Mouse (Mus musculus): Measurements from ENCODE around the gene Pmm2.

Gene Pmm2

DNA sequence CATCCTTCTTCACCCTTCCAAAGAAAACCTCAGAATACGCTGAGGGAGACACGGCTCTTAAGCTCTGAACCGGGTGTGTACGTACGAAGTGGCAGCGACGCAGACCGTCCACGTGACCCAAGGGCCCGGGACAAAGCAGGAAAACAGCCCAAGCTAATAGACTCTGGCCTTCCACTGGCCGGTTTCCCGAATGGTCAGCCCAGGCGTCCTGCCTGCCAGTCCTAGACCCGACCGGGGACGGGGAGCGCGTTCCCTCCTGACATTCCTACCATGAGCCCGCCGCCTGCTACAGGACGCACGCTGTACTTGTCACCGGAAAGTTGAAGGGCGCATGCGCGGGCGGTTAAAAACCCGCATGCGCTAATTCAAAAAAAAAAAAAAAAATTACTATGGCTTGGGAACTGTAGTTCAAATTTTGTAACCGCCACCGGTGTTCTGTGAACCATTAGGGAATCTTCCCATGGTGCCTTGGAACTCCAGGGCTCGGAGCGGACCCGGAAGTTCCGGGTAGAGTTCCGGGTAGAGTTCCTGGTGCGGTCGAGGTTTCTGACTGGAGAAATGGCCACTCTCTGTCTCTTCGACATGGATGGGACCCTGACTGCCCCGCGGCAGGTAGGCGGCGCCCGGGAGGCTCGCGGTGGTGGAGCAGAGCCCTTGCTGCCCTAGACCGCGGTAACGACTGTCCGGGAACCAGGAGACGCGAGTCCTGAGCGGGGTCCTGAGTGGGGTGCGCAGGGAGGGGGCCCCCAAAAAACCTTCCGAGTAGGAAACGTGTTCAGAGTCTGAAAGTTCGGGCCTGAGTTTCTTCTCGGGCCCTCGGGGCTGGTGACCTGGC, at the start of gene Pmm2, which contains the start of gene Tmem186:
Pmm2 (plus strand) TSS at position 458 of the 835 bp plus-strand sequence.
Tmem186 (minus strand) TSS at position 496 of the 835 bp plus-strand sequence.
- peak; percentile 91 for DNase-seq (ENCODE audit: low read depth)

GRCm38 (mm10) chr16:8595411-8595810, 42.1 kb upstream of the Pmm2 start:
- no peak for DNase-seq (ENCODE audit: low read depth)

DNA sequence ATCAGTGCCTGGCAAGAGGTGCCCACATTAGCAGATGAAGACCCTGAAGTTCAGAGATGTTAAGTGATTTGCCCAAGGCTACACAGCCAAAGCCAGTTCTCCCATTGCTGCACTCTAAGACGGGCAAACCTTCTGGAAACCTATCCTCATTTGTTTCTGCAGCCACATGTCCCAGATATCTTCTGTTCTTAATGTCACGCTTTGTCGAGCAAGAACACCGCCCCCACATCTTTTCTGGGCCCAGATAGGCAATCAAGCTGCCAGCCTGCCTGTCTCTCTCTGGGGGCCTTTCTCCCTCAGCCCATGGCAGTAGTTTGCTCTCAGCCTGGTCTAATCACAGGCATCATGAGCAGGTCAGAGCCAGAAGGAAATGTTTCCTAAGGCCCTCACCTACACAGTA, 41.1 kb upstream of the Pmm2 start:
- DNase-seq (ENCODE audit: low read depth), result no peak

GRCm38 (mm10) chr16:8597516-8597915, 40.0 kb upstream of the Pmm2 start:
- DNase-seq (ENCODE audit: low read depth), result no peak

GRCm38 (mm10) chr16:8603789-8604188, 33.7 kb upstream of the Pmm2 start:
- DNase-seq (ENCODE audit: low read depth), result no peak

DNA sequence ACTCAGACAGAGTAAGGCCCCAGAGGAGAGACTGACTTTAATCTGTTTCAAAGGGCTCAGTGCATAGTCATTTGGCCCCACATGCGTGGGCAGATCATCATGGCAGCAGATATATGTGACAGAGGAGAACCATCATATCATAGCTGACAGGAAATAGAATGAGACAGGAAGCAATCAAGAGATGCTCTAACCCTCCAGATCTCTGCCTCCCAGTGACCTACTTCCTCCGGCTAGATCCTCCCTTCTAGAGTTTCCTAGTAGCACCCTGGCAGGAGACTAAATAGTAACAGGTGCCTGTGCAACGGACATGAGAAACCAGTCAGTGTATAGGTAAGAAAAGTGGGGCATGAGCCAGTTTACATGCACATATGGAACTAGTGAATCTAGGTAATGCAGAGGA, 27.1 kb upstream of the Pmm2 start:
- no peak for DNase-seq (ENCODE audit: low read depth)

DNA sequence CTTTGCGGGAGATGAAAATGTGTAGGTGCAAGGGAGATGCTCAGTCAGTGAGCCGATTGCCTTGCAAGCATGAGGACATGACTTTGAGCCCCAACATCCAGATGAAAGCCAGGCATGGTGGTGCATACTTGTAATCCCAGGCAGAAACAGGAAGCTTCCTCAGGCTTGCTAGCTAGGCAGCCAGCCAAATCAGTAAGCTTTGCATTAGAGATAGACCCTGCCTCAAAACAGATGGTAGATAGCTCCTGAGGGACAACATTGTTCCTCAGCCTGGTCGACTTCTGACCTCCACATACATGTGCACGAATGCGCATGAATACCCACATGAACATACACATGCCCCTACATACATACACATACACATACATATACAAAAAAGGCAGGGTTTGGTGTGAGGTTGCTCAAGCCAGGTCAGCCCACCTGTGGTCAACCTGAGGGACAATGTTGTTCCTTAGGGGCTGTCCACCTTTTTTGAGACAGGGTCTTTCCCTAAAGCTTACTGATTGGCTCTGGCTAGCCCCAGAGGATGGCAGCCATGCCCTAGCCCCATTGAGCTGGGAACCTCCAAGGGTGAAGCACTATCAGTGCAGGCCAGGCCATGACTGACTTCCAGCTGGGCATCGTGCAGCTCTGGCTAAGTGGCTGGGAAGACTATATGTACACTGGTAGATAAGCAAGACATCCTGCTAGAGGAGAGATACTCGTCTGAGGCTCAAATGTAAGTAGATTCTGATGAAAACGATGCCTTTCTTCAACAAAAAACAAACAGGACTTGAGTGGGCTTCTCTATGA, 25.1 kb upstream of the Pmm2 start:
- no peak for DNase-seq (ENCODE audit: low read depth)

DNA sequence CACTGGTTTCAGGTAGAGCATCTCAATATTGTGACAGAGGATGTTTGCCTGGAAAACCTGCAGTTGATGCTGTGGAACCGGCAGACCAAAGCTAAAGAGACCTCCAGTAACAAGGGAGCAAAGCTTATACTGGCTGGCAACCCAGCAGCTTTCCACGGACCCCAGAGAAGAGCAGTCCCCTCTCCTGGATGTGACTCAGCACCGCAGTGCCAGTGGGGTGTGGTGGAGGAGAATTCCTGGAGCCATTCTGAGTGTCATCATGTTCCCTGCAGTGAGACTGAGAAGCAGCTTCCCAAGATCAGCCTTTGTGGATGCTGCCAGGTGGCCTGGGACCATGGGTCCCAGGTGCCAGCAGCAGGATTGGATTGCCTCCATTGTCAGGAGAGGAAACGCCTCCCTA, 24.4 kb upstream of the Pmm2 start:
- no peak for DNase-seq (ENCODE audit: low read depth)

DNA sequence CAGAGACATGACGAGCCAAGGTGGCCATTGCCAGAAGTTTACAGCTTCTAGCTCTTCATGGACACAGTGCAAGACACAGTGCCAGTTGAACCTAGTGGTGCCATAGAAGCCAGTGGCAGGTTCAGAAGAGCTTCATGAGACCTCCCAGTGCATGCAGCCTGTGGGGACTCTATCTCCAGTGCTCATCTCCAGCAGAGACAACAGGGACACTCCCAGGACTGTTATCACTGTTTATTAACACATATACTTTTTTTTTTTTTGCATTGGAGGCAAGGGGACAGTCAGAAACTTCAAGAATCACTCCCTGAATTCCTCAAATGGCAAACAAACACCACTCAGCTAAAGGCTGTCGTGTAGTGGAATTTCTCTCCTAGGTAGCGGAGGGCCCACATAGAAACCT, 24.0 kb upstream of the Pmm2 start:
- DNase-seq (ENCODE audit: low read depth), result no peak

- DNase-seq (ENCODE audit: low read depth), result no peak
These were observed 17.7 kb upstream of the Pmm2 start for GRCm38 (mm10) chr16:8619659-8620314.

DNA sequence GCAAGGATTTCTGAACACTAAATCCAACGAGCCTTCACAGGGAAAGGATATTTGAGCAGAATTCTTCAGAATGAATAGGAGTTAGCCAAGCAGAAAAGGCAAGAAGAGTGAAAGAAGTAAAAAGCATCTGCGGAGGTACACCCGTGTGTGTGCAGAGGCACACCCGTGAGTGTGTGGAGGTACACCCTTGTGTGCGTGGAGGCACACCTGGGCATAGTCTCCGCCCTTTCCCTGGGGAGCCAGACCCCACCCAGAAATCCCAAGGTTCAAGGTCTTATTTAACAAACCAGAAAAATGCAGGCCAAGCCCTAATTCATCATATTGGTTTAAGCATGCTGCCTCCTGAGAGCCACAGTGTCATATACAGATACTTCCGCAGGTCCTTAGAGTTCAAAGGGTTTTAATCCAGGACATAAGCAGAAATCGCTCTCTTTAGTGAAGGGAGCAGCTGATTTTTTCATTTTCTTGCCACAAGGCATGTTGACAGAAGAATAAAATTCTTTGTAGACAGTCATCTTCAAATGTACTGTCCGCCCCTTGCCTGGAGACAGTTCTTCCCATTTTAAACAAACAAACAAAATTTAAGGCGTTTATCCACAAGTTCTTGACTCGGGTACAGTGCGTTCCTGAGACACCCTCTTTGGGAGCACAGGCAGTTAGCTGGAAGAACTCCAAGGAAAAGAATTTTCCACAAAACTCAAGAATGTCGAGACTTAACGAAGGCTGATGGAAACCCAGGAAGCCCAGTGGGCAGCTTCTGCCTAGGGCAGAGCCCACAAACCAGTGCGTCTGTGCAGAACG, 17.0 kb upstream of the Pmm2 start:
- DNase-seq (ENCODE audit: low read depth), result no peak

- DNase-seq (ENCODE audit: low read depth), result peak; percentile 28
These were observed 7.1 kb upstream of the Pmm2 start for GRCm38 (mm10) chr16:8630419-8630818.

GRCm38 (mm10) chr16:8631428-8631827, 6.0 kb upstream of the Pmm2 start:
- DNase-seq (ENCODE audit: low read depth), result peak; percentile 37

- DNase-seq (ENCODE audit: low read depth), result no peak
These were observed 632 bp upstream of the Pmm2 start for GRCm38 (mm10) chr16:8636867-8637216.

DNA sequence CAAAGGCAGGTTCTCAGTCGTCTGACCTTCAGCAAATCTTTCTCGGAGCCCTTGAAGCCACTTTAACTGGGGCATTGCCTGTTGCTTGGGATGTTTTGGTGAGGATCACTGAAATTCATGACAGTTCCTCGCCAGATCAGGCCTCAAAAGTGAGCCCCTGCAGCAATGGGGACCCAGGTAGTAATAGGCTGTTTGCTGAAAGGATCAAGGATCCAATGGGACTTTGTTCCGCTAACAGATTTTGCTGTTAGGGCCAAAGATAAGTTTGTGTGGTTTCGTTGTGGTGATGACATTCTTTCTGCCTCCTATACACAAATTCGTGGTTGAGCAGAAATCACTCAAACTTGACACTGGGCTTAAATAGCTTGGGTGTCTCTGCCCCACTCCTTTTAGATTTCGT, 657 bp downstream of the Pmm2 start:
- DNase-seq (ENCODE audit: low read depth), result no peak

- DNase-seq (ENCODE audit: low read depth), result peak; percentile 53
These were observed 2.2 kb downstream of the Pmm2 start for GRCm38 (mm10) chr16:8639466-8640191.

DNA sequence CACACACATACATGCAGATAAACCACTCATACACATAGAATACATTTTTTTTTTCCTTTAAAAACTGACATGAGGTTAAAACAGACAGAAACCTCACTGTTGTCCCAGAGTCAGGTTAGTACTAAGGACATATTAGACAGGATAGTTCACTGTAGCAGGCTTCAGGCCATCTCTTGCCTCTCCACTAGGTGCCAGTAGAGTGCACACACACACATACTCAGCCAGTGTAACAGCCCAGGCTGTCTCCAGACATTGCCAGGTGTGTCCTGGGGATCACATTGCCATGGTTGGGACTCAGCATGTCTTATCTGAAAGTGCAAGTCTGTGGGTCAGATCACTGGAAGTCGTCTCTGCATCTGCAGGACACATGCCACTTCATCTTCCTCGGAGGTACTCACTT, 6.4 kb downstream of the Pmm2 start:
- DNase-seq (ENCODE audit: low read depth), result peak; percentile 70

DNA sequence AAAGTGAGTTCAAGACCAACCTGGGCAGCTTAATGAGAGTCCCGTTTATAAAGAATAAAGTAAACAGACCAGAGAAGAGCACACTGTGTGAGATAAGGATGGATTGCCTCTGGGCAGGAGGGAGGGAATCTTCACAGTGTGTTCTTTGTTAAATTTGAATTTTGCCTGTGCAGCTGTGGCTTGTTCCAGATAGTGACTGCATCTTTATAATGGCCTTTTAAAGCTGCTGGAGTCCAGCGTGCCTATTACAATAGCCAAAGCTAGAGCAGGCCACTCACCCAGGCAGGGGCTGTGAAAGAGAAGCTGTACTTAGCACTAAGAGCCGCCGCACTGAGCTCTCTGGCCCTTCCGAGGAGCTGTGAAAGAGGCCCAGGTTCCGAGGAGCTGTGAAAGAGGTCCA, 8.1 kb downstream of the Pmm2 start:
- DNase-seq (ENCODE audit: low read depth), result no peak

- DNase-seq (ENCODE audit: low read depth), result no peak
These were observed 12.5 kb downstream of the Pmm2 start for GRCm38 (mm10) chr16:8650007-8650406.

- no peak for DNase-seq (ENCODE audit: low read depth)
These were observed 17.6 kb downstream of the Pmm2 start for GRCm38 (mm10) chr16:8655108-8655507.

DNA sequence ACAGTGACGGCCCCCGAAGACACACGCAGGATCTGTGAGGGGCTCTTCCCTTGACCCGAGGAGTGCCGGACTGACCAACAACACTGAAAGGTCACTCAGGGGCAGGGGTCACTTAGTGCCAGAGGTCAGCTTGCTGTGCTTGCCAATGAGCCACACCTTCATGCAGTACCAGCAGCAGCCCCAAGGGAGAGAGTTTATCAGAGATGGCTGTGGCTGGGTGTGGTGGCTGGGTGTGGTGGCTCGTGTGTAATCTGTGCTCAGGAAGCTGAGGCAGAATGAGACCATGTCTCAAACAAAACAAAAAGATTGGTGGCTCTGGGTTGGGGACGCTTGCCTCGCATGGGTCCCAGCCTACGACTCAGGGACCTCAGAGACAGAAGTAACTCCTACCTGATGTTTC, 18.1 kb downstream of the Pmm2 start:
- no peak for DNase-seq (ENCODE audit: low read depth)

All from 416B (cell line).